Mouse (Mus musculus) spleen, adult 2 months (tissue): ENCODE results near the gene Kat5. TPM values are rescaled to one million over a fixed set of nuclear protein-coding genes. Genes with fewer than 3 reads are reported as not detected.

Source experiments
- DNase-seq, 2 experiments: peaks; one replicate each; pipeline versions ENCODE4 v3.0.0 to v3.0.0-alpha.2; 2012 to 2021; ENCODE audit warnings: low spot score in 2 of 2, low read depth in 1 of 2
- H3K27ac ChIP-seq: fragments of 200-500 bp; 2 replicates; pipeline ENCODE4 v1.5.1; 2012; ENCODE audit warnings: low read length, inconsistent platforms; ENCODE audit not compliant: insufficient read depth
- H3K27me3 ChIP-seq: fragments of 200-500 bp; 2 replicates; pipeline ENCODE4 v1.6.1; 2012; ENCODE audit warnings: mild to moderate bottlenecking, moderate library complexity, low read length, inconsistent platforms; ENCODE audit not compliant: control insufficient read depth, insufficient read depth
- H3K36me3 ChIP-seq: fragments of 200-500 bp; 2 replicates; pipeline ENCODE4 v1.6.1; 2012; ENCODE audit warnings: mild to moderate bottlenecking, low read length, inconsistent platforms; ENCODE audit not compliant: control insufficient read depth, insufficient read depth
- H3K4me1 ChIP-seq: fragments of 200-500 bp; 2 replicates; pipeline ENCODE4 v1.6.1; 2011; ENCODE audit warnings: inconsistent platforms; ENCODE audit not compliant: control insufficient read depth, insufficient read depth, insufficient read length
- H3K4me3 ChIP-seq: fragments of 200-500 bp; 2 replicates; pipeline ENCODE4 v1.5.1; 2011; ENCODE audit warnings: mild to moderate bottlenecking, inconsistent platforms; ENCODE audit not compliant: insufficient read depth, insufficient read length; ENCODE audit errors: extremely low read depth
- CTCF ChIP-seq: fragments of 200-500 bp; IDR thresholded peaks from 2 replicates; pipeline ENCODE4 v1.5.1; 2011; ENCODE audit warnings: mild to moderate bottlenecking, inconsistent platforms; ENCODE audit not compliant: insufficient read depth, insufficient read length, insufficient replicate concordance; ENCODE audit errors: extremely low read depth
- POLR2A ChIP-seq: fragments of 200-500 bp; IDR thresholded peaks from 2 replicates; pipeline ENCODE4 v1.6.1; 2011; ENCODE audit warnings: low read depth, low read length, inconsistent platforms
- WGBS: fragments of 180-500 bp; shearing (Covaris S2); methylation state at CpG from one replicate; pipeline ENCODE4 v1.1.7; 2018; 5-methylcytosine and 5-hydroxymethylcytosine counted together
- polyA plus RNA-seq: library from polyadenylated mRNA; depleted of rRNA; stranded (reverse); fragments of >200 nt; gene quantifications from 2 replicates; pipeline ENCODE4 v1.2.3, GENCODE M21; 2012

Gene Kat5
- polyA plus RNA-seq, 1 experiment: 37.3 TPM

DNA sequence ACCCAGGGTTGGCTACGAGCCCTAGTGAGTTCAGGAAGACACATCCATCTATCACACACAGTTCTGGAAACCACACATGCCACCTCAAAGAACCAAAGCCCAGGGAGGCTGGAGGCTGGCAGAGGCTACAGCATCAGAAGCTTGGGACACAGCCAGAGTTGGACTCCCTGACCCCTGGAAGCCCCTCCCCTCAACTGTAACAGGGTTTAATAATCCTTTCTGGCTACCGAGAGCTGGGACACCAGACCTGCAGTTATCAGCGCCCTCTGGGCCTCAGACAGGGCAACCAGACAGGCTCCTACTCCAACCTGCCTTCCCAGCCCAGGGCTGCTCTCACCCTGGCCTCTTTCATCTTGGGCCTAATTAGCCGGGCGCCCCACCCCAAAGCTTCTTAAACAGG lies 43.7 kb downstream of the Kat5 start:
- Histone ChIP-seq H3K27me3 (peaks cover 3% of the 10 kb centered on the region; the same call in 1 of the 2 replicates), H3K36me3 (peaks cover 21% of the 10 kb centered on the region), H3K4me3 (no peak overlapping the region), H3K27ac (no peak overlapping the region), H3K4me1 (peaks cover 20% of the 10 kb centered on the region)
- WGBS: 82% methylated on average over 5 of the region's 5 CpGs
- TF ChIP-seq POLR2A (no peak), CTCF (no peak)
- no peak for DNase-seq

DNA sequence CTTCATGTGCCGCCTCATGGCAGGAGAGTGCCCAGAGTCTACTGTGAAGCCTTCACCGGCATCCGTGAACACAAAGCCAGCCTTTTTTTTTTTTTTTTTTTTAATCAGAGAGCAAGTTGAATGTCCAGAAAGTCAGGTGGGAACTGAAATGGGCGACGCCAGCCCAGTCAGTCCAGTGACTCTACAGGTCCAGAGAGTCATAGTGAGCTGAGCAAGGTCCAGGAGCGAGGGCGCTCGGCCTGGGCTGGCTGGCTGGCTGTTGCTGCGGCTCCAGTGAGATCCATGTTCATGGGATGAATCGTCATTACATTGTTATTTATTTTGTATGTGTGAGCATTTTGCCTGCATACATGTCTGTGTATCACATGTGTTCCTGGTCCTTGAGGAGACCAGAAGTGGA lies 47.3 kb downstream of the Kat5 start:
- TF ChIP-seq POLR2A: no peak
- TF ChIP-seq CTCF: no peak
- Histone ChIP-seq H3K36me3 (no peaks in the 10 kb centered on the region), H3K27ac (no peak overlapping the region), H3K4me1 (peaks cover 15% of the 10 kb centered on the region), H3K27me3 (peaks cover 30% of the 10 kb centered on the region), H3K4me3 (no peak overlapping the region)
- DNase-seq: no peak
- 91% methylated on average over 10 of the region's 10 CpGs for WGBS

DNA sequence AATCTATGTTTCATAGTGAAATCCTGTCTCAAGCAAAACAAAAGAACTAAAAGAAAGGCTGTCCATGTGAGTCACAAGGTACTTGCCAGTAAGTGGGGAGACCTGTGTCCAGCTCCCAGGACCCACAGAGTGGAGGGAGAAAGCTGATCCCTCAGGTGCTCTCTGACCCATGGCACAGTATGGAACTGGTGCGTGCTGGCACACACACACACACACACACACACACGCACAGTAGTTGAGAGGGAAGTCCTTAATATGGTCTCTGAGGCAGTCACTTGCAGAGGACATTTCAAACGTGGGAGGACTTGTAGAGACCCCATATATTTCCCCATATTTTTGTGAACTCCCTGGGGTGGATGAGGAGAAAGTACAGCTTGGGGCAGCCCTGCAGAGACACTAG lies 48.2 kb downstream of the Kat5 start:
- no peaks in the 10 kb centered on the region for H3K36me3 ChIP-seq
- 37% methylated on average over 3 of the region's 3 CpGs for WGBS
- no peak for DNase-seq
- peaks cover 13% of the 10 kb centered on the region for H3K4me1 ChIP-seq
- peaks cover 30% of the 10 kb centered on the region for H3K27me3 ChIP-seq
- no peak overlapping the region for H3K27ac ChIP-seq
- H3K4me3 ChIP-seq: no peak overlapping the region
- TF ChIP-seq CTCF: no peak
- TF ChIP-seq POLR2A: no peak

DNA sequence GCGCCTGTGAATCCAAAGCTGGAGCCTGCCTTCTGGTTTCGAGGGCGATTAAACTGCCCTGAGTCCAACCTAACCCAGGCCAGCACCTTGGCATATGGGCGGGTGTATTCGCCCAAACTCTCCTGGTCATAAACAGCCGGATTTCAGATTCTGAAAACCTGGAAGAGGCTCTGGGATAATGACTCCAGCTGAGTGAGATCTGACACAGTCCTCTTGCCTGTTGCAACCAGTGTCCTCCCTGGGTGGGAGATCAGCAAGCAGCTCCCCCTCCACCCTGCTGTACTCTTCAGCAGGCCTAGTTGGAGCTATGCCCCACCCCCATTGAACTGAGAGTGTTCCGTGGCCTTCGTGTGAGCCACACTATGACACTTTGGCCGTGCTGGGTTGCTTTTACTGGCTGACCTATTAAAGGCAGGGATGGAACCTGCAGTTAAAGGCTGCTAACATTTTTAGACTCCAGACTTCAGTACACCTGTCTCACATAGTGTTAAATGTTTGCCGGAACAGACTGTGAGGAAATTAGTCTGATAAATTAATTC lies 48.7 kb downstream of the Kat5 start:
- Histone ChIP-seq H3K27ac (no peak overlapping the region), H3K27me3 (peaks cover 30% of the 10 kb centered on the region), H3K36me3 (no peaks in the 10 kb centered on the region), H3K4me3 (no peak overlapping the region), H3K4me1 (peaks cover 9% of the 10 kb centered on the region)
- no peak for DNase-seq
- TF ChIP-seq POLR2A (no peak), CTCF (no peak)
- WGBS: 46% methylated on average over 10 of the region's 10 CpGs

GRCm38 (mm10) chr19:5560457-5561041 lies 49.5 kb downstream of the Kat5 start, which contains the start of gene Ovol1:
TSS of gene Ovol1 (minus strand) at chr19:5560646.
- 2% methylated on average over 54 of the region's 57 CpGs for WGBS

DNA sequence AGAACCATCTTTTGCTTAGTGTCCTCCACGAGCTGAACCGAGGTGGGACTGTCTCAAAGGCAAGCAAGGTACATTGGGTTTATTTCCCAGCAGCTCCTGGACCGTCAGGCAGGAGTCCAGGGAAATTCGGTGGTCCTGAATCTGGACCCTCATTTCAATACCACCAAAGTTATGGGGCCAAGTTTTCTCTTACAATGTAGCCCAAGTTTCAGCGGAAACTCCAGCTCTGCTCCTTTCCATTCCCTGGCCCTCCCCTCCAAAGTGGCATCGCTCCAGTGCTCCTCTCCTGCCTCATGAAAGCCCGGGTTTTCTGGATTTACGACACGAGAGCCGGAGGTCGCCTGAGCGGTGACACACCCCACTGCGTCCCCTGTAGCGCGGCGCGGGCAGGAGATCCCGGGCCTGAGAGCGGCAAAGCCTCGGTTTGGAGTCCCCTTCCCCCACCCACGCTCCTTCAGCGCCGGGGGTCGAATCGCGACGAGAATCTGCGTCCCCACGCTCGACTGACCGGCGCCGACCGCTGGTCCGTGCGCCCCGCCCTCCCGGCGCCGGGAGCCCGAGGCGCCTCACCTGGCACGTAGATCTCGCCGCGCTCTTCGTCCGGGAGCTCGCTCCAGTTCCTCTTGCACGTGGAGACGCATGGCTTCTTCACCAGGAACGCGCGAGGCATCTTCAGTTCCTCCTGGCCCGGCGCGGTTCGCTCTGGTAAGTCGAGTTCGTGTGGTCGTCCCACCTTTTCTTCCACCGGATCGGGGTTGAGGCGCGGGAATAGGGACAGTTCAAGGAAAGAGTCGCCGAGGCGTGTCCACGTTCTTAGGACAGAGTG lies 50.2 kb downstream of the Kat5 start:
- Histone ChIP-seq H3K27me3 (peaks cover 30% of the 10 kb centered on the region), H3K36me3 (no peaks in the 10 kb centered on the region), H3K4me1 (peaks cover 9% of the 10 kb centered on the region), H3K4me3 (peak overlapping the region; percentile 40; the same call in 1 of the 2 replicates), H3K27ac (no peak overlapping the region)
- DNase-seq: no peak
- 4% methylated on average over 69 of the region's 69 CpGs for WGBS
- TF ChIP-seq POLR2A (no peak), CTCF (no peak)

More at GRCm38 (mm10) chr19:5560457-5561041, 49.5 kb downstream of the Kat5 start, which contains the start of gene Ovol1:
- TF ChIP-seq POLR2A: no peak
- no peak for TF ChIP-seq CTCF
- Histone ChIP-seq H3K4me1 (peaks cover 9% of the 10 kb centered on the region), H3K27me3 (peaks cover 30% of the 10 kb centered on the region), H3K27ac (no peak within 1 kb of the TSS), H3K4me3 (peak within 1 kb of the TSS; percentile 40; the same call in 1 of the 2 replicates), H3K36me3 (no peaks in the 10 kb centered on the region)
- DNase-seq: no peak

DNA sequence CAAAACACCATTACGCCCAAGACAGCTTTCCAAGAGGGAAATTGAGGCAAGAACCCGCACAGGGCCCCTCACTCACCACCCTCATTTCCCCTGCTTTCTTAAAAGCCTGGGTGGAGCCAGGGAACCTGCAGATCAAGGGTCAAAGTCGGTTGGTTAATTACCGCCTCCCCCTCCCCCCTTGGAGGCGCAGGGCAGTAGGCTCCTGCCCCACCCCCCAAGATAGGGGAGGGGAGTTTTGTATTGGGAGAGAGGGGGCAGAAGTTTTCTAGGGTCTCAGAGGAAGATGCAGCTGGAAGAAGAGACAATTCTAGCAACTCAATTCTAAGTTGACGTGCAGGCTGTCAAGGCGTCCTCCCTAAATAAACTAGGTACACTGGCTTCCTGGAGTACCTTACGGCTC lies 50.8 kb downstream of the Kat5 start:
- no peak overlapping the region for H3K4me3 ChIP-seq
- DNase-seq: no peak
- H3K36me3 ChIP-seq: no peaks in the 10 kb centered on the region
- TF ChIP-seq CTCF (no peak), POLR2A (no peak)
- peaks cover 28% of the 10 kb centered on the region for H3K27me3 ChIP-seq
- H3K4me1 ChIP-seq: peaks cover 9% of the 10 kb centered on the region
- no peak overlapping the region for H3K27ac ChIP-seq
- 52% methylated on average over 8 of the region's 8 CpGs for WGBS
